Mouse (Mus musculus) regulatory T cell (primary cell): ENCODE measurements at regions not wholly inside any gene's neighbourhood (a gene's known extent, or its start where the extent isn't known, plus 50 kb on each side); places are given as distances from the start of the nearest gene placed in this dataset.
"Not testable (repeated sequence)": the region's sequence is repeated elsewhere in the genome, so short reads cannot be mapped to it uniquely, and the experiment has no call there.

Experiments
- in situ Hi-C: fragments of 300-600 bp; cut with MboI, MseI; formaldehyde crosslinking; loops from one replicate; pipeline ENCODE4 v1.15.1; 2025; ENCODE audit warnings: high pct_unique_total_duplicates

DNA sequence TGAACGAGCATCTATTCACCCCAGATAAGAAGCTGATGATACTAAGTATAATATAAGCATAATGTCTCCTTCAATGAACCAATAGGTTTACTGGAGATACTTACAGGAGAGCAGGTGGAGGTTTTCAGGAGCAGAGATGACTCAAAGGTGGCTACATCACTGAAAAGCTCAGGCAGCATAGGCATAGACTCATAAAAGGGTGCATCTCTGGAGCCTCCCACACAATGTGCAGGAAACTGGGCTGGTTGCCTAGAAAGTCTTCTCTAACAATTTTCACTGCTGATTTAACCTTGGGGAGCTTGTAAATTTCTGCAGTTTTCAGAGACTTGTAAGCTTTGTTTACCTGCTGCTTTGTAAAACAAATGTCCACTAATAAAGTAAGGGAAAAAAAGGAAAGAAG is 251.8 kb downstream of the Dad1 start:
- in situ Hi-C loops, result no loop called here

DNA sequence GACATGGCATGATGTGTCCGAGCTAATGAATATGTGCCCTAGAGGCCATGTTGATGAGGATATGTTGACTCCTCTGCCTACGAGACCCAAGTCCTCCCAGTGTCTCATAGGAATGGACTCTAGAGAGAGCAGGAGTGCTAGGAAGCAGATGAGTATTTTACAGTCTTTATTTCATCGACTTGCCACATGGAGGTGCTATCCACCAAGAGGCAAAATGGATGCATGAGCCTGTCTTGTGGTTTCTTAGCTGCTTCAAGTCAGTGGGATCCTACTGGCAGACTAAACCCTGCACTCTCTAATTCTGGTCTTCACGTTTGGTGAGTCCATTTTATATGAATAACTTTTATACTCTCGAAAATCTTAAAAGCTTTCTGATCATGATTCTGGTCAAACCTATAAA is 253.4 kb downstream of the Dad1 start:
- in situ Hi-C loops, result no loop called here

DNA sequence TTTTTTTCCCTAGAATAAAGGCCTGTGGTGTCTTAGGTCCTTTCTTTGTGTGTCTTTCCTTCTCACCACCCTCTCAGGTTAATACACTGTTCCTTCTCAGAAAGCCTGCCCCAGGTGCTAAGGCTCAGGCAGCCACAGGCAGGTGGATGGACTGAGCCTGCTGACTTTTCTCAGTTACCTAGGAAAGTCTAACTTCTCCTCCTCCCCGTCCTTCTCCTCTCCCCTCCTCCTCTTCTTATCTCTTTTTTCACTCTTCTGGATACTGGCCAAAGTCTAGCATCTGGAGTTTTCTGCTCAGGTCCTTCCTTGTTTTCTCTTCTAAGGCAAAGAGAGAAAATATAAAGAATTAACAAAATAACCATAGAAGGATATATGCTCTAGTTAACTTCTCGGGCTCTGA is 260.5 kb downstream of the Dad1 start:
- in situ Hi-C loops, result no loop called here

DNA sequence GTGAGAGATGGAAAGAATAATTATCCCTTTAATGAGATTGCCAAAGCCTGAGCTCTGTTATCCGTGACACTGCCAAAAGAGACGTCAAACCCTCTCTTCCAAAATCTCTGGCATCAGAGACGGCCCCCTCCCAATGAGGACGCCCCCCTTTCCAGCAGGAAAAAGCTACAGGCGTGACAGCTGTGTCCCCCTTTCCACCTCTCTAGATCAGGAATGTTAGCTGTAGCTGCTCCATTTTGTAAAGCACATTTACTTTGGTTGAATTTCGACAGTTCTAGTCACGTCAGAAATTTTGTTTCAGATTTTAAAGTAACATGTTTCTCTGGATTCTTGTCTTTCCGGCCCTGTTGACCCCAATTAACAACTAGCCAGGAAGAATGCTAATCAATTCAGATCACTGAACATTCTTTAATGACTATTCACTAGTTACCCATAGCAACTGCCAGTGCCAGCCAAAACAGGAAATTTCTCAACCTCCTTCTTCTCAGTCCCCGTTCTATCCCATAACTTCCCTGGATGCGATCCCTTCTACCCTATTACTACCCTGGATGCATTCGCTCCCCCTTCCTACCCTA is 261.1 kb downstream of the Dad1 start:
- in situ Hi-C loops, result no loop called here

GRCm38 (mm10) chr14:53991390-53991789 is 262.5 kb downstream of the Dad1 start:
- in situ Hi-C loops, result no loop called here

- in situ Hi-C loops, result no loop called here
Measured at GRCm38 (mm10) chr14:53980771-53981170, 273.1 kb downstream of the Dad1 start.

- in situ Hi-C loops, result loop anchor here (10.0 kb wide), 1 partner anchor 163 kb away; no protein-coding TSS in a partner anchor
Measured at GRCm38 (mm10) chr14:53961426-53961825, 292.5 kb downstream of the Dad1 start.

- in situ Hi-C loops, result loop anchor here (10.0 kb wide), 1 partner anchor 164 kb away; no protein-coding TSS in a partner anchor
Measured at GRCm38 (mm10) chr14:53960779-53961178, 293.1 kb downstream of the Dad1 start.

DNA sequence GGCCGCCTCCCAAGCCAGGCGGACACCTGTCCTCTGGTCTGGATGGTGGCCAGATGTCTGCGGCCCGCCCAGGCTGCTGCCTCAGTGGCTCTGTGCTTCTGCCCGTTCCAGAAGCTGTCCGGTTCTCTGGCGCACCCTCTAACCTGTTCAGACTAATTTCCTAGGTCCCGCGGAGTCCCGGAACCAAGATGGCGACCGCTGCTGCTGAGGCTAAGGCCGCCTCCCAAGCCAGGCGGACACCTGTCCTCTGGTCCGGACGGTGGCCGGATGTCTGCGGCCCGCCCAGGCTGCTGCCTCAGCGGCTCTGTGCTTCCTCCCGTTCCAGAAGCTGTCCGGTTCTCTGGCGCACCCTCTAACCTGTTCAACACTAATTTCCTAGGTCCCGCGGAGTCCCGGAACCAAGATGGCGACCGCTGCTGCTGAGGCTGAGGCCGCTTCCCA is 318.1 kb downstream of the Dad1 start:
- in situ Hi-C loops, result not testable (repeated sequence)

GRCm38 (mm10) chr14:53935336-53935735 is 318.6 kb downstream of the Dad1 start:
- in situ Hi-C loops, result not testable (repeated sequence)

DNA sequence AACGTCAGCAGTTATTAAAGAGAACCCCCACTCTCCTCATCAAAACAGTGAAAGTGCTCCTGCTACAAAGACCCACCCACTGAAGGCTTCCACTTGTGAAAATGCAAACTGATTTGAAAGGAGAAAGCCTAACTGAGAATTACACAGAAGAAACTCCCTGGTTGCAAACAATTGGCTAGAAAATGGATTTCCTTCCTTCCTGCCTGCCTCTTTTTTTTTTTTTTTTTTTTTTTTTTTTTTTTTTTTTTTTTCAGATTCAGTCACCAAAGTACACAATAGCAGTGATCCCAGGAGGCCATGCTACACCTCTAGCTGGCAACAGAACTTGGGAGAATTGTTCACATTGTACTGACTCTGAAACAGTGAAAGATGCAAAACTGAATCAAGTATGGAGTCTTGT is 343.0 kb downstream of the Dad1 start:
- in situ Hi-C loops, result no loop called here

GRCm38 (mm10) chr14:53904578-53904977 is 349.3 kb downstream of the Dad1 start:
- in situ Hi-C loops, result no loop called here

DNA sequence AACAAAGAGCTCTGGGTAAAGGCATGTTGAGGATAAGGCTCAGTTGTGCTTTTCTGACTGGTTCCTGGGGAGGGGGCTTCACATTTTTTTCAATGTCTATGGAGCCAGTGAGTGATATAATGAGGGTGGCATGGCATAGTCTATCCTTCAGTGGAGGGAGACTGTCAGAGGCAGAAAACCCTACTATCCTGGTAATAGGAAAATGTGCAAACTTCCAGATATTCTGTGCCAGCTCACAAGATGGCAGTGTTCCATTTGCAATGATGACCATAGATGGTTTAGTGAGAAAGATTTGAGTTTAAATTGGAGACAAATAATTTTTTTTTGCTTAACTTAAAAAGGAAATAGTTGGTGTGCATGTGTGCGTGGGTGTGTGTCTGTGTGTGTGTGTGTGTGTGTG is 352.8 kb downstream of the Dad1 start:
- in situ Hi-C loops, result no loop called here

DNA sequence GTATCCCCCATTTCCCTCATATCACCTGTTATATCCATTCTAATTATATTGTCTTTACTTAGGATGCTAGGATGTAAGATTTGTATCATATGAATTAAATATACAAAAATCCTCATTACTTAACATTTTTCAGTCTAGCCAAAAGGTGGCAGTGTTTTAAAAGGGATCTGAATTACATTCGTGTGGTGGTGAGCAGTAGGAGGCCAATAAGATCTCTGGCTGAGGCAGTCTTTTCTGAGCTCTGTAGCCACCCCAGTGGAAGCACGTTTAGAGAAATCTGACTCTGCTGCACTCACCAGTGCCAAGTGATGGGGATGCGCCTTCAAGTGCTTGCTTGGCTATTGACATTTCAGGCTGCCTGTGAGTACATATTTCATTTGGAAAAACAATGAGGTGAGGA is 372.6 kb downstream of the Dad1 start:
- in situ Hi-C loops, result loop anchor here (10.0 kb wide), 1 partner anchor 73 kb away; no protein-coding TSS in a partner anchor

GRCm38 (mm10) chr14:53876581-53876980 is 377.3 kb downstream of the Dad1 start:
- in situ Hi-C loops, result loop anchor here (5.0 kb wide), 1 partner anchor 281 kb away; no protein-coding TSS in a partner anchor

DNA sequence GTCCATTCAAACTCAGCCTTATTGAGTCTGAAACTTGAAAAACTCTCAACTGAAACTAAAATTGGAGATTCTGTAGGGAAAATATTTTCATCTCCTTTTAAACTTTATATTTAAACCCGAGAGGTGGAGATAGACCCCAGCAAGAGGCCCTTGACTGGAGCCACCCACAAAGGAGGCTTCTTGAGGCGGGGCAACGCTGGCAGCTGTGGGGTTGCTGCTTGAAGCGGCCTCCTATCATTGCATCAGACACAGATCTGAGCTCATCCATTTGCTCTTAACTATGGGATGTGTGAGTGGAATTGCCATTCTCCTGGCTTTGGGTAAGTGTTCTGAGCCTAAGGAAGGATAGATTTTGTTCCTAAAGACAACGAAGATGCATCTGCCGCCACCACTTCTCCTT is 378.2 kb downstream of the Dad1 start:
- in situ Hi-C loops, result loop anchor here (5.0 kb wide), 1 partner anchor 282 kb away; no protein-coding TSS in a partner anchor

DNA sequence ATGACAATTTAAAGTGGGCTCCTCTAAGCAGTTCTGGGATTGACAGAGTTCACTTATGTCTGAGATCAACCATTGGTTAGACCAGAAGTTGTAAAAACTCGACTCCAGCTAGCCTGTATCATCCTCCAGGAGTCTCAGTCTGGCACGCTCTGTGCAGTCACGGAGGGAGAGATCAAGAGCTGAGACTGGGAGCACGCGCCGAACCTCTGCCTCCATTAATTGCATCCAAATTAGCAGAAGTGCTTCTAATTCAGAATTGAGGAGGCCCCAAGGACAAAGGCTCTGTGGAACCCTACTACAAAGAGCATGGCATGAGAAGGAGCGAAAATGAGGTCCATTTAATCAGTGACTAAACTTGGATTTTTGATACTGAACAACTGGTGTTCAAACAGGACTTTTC is 406.9 kb downstream of the Dad1 start:
- in situ Hi-C loops, result no loop called here

DNA sequence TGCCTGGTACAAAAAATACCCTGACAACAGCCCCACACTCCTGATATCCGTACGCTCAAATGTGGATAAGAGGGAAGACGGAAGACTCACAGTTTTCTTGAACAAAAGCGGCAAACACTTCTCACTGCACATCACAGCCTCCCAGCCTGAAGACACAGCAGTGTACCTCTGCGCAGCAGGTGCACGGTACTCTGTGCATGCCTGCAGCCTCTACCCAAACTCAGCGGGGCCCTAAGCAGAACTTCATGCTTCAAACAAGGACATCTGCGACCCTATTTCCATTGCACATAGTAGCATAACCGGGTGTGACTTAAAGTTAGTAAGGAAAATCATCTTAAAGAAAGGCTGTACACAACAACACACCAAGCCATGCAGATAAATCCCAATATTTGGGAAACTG is 408.3 kb downstream of the Dad1 start:
- in situ Hi-C loops, result no loop called here

GRCm38 (mm10) chr14:53832553-53832952 is 421.4 kb downstream of the Dad1 start:
- in situ Hi-C loops, result no loop called here

DNA sequence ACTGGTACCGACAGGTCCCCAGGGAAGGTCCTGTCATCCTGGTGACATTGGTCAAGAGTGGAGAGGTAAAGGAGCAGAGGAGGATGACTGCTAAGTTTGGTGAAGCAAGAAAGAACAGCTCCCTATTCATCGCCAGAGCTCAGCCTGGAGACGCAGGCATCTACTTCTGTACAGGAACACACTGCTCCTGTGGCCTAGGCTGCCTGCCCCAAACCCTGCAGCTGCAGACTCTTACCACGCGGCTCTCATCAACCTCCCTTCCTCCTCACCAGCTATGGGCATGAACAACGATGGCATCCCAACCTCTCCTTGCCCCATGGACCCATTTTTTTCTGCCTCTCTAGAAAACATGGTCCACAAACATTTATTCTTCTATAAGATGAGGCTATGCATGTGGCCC is 422.3 kb downstream of the Dad1 start:
- in situ Hi-C loops, result no loop called here

DNA sequence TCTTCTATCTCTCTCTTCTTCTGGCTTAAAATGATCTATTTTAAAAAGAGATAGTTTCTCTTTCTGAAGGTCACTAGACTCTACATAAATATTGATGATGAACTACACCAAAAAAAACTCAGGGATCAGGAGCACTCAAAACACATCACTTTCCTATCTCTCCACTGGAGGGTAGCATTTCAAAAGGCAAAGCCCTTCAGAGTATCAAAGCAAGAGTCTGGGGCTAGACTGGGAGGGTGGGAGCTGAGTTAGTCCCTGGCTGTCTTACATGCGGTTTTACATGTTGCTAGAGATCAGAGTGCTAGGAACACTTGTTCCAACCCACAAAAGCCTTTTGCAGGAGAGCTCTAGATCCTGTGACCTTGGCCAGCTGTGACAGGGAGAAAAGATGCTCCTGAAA is 423.2 kb downstream of the Dad1 start:
- in situ Hi-C loops, result no loop called here

DNA sequence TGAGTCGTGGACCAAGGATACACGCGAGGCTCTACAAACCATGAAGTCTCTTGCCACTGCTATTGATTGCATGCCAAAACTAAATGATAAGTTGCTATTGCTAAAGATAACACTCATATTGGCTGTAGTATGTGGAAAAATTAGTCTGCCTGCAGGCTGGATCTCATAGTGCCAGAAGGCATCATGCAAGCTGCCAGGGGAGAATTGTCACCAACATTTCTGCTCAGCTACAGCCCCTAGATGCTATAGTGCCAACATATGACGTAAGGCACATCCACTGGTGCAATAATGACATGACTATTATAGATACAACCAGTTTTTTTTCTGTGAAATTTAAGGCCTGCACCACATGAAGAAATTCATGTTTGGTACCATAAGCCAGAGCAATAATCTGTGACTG is 427.1 kb downstream of the Dad1 start:
- in situ Hi-C loops, result no loop called here

- in situ Hi-C loops, result no loop called here
Measured at GRCm38 (mm10) chr14:53806231-53806630, 447.7 kb downstream of the Dad1 start.
